Mouse (Mus musculus): ENCODE data around the gene Comp.
A peak's percentile ranks its signal among the peaks of the same experiment; 100 is the strongest.

GRCm38 (mm10) chr8:70377049-70377448, 3.7 kb downstream of the Comp start:
- TF ChIP-seq POLR2A (IDR thresholded peaks at IDR 0.05; ENCODE audit: low read depth, low read length) (no peak), CTCF (IDR thresholded peaks at IDR 0.05; ENCODE audit: borderline replicate concordance, insufficient read depth, low read length) (peak; percentile 34; the same call in 1 of the 2 replicates)
